Mouse (Mus musculus) ES-Bruce4 (cell line): ENCODE data around the gene Kcnk12.

Experiments
- CTCF ChIP-seq: IDR thresholded peaks from one replicate; pipeline ENCODE4 v1.8.1; 2011; ENCODE audit warnings: low read depth, low read length
- POLR2A ChIP-seq: IDR thresholded peaks from one replicate; pipeline ENCODE4 v1.8.1; 2011; ENCODE audit warnings: low read length; ENCODE audit not compliant: insufficient read depth

GRCm38 (mm10) chr17:87840079-87840478 is 42.3 kb upstream of the Kcnk12 start:
- no peak for TF ChIP-seq CTCF
- no peak for TF ChIP-seq POLR2A
